Mouse (Mus musculus) stomach, postnatal 0 days (tissue): Measurements from ENCODE around the gene Kremen2. TPM values are rescaled to one million over a fixed set of nuclear protein-coding genes. Genes with fewer than 3 reads are reported as not detected.
A peak's percentile ranks its signal among the peaks of the same experiment; 100 is the strongest.

Experiments used
- ATAC-seq: fragments of 200-750 bp; cut with Nextera tagmentation; 2 replicates; pipeline ENCODE4 v1.8.0; 2017; ENCODE audit not compliant: low FRiP score, low TSS enrichment
- DNase-seq: peaks from one replicate; pipeline ENCODE4 v3.0.0-alpha.2; 2016; ENCODE audit warnings: low spot score
- H3K27ac ChIP-seq: fragments of 300-500 bp; sonication (generic); replicated peaks from 2 replicates; pipeline ENCODE4 v1.5.1; 2014; ENCODE audit warnings: mild to moderate bottlenecking, control low read depth
- H3K27me3 ChIP-seq: fragments of 300-500 bp; sonication (generic); 2 replicates; pipeline ENCODE4 v1.6.1; 2014; ENCODE audit warnings: low read length; ENCODE audit not compliant: control insufficient read depth, insufficient read depth
- H3K36me3 ChIP-seq: fragments of 300-500 bp; sonication (generic); 2 replicates; pipeline ENCODE4 v1.6.1; 2014; ENCODE audit warnings: low read length, mixed read lengths; ENCODE audit not compliant: control insufficient read depth, insufficient read depth
- H3K4me1 ChIP-seq: fragments of 300-500 bp; sonication (generic); replicated peaks from 2 replicates; pipeline ENCODE4 v1.6.1; 2014; ENCODE audit warnings: antibody characterized with exemption; ENCODE audit not compliant: control insufficient read depth, insufficient read depth
- H3K4me2 ChIP-seq: fragments of 300-500 bp; sonication (generic); replicated peaks from 2 replicates; pipeline ENCODE4 v1.6.1; 2014; ENCODE audit warnings: low read depth, mild to moderate bottlenecking, control low read depth, moderate library complexity
- H3K4me3 ChIP-seq: fragments of 300-500 bp; sonication (generic); 2 replicates; pipeline ENCODE4 v1.5.1; 2014; ENCODE audit warnings: low read depth, low read length, control low read depth
- H3K9ac ChIP-seq: fragments of 300-500 bp; sonication (generic); 2 replicates; pipeline ENCODE4 v1.6.1; 2014; ENCODE audit warnings: mild to moderate bottlenecking, low read length, control low read depth, mixed read lengths
- H3K9me3 ChIP-seq: fragments of 300-500 bp; sonication (generic); 2 replicates; pipeline ENCODE4 v1.6.1; 2016; ENCODE audit warnings: low read length; ENCODE audit not compliant: control insufficient read depth
- CTCF ChIP-seq: IDR thresholded peaks from 2 replicates; pipeline ENCODE4 v1.5.1; 2016; ENCODE audit warnings: antibody characterized with exemption, low read depth, mild to moderate bottlenecking, moderate library complexity
- EP300 ChIP-seq: optimal IDR thresholded peaks from 2 replicates; pipeline ENCODE3; 2016; ENCODE audit warnings: antibody characterized with exemption
- WGBS: fragments of 180-500 bp; shearing (Covaris S2); extraction: QIAGEN DNeasy Blood & Tissue Kit; methylation state at CpG from one replicate; pipeline ENCODE4 v1.1.7; 2014; 5-methylcytosine and 5-hydroxymethylcytosine counted together
- polyA plus RNA-seq: library from polyadenylated mRNA; unstranded; fragments of >200 nt; fragmentation: Nextera tagmentation; extraction: Ambion mirVana; gene quantifications from 2 replicates; pipeline ENCODE4 v1.2.1, GENCODE M21; 2015

Gene Kremen2
- polyA plus RNA-seq, 1 experiment from 2014 or later = 2.7 TPM

GRCm38 (mm10) chr17:23788973-23789372, 43.3 kb upstream of the Kremen2 start:
- Histone ChIP-seq H3K4me3 (no peak overlapping the region), H3K9me3 (no peaks in the 10 kb centered on the region), H3K9ac (no peak overlapping the region), H3K27me3 (no peaks in the 10 kb centered on the region), H3K4me1 (peaks cover 4% of the 10 kb centered on the region; the same call in 1 of the 2 replicates), H3K27ac (no peak overlapping the region), H3K4me2 (no peak overlapping the region), H3K36me3 (no peaks in the 10 kb centered on the region)
- WGBS = 88% methylated on average over 4 of the region's 4 CpGs
- TF ChIP-seq CTCF = no peak
- no peak for TF ChIP-seq EP300
- DNase-seq (no peak), ATAC-seq (no peak)

DNA sequence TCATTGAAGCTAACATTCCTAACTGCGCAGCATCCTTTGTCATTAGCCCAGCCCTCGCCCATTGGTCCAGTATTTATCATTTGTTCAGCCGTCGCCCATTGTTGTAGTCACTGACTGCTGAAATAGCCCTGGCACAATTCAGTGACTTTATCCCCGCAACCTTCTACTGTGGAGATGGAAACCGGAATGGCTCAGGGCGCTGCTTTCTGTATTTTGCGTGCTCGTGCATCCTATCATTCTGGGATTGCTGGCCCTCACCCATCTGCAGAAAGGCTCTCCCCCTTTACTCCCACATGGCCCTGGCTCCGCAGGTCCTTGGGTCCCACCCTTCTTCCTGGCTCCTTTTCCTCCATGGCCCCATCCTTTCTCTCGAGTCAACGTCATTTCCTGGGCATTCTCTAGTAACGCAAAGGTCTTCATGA, 40.9 kb upstream of the Kremen2 start:
- H3K4me2 ChIP-seq = peak overlapping the region; percentile 80
- TF ChIP-seq CTCF (no peak), EP300 (no peak)
- WGBS = 15% methylated on average over 13 of the region's 13 CpGs
- H3K9ac ChIP-seq = no peak overlapping the region
- H3K27ac ChIP-seq = no peak overlapping the region
- peaks cover 4% of the 10 kb centered on the region; the same call in 1 of the 2 replicates for H3K4me1 ChIP-seq
- H3K27me3 ChIP-seq = no peaks in the 10 kb centered on the region
- ATAC-seq (peak; percentile 16; the same call in 1 of the 2 replicates), DNase-seq (no peak)
- H3K9me3 ChIP-seq = no peaks in the 10 kb centered on the region
- peak overlapping the region; percentile 54 for H3K4me3 ChIP-seq
- no peaks in the 10 kb centered on the region for H3K36me3 ChIP-seq

- 2% methylated on average over 43 of the region's 43 CpGs for WGBS
- no peaks in the 10 kb centered on the region for H3K27me3 ChIP-seq
- no peak within 1 kb of the TSS for H3K27ac ChIP-seq
- TF ChIP-seq EP300 = no peak
- peak; percentile 25 for TF ChIP-seq CTCF
- no peaks in the 10 kb centered on the region for H3K36me3 ChIP-seq
- no peaks in the 10 kb centered on the region for H3K9me3 ChIP-seq
- DNase-seq = peak; percentile 85
- peak within 1 kb of the TSS; percentile 54 for H3K4me3 ChIP-seq
- peaks cover 2% of the 10 kb centered on the region; the same call in 1 of the 2 replicates for H3K4me1 ChIP-seq
- H3K9ac ChIP-seq = peak within 1 kb of the TSS; percentile 64
- peak; percentile 81 for ATAC-seq
- H3K4me2 ChIP-seq = peak within 1 kb of the TSS; percentile 80
These were observed 40.2 kb upstream of the Kremen2 start, which contains the start of gene Flywch2 for GRCm38 (mm10) chr17:23785561-23786471. Gene Flywch2, minus strand, starts transcription at chr17:23786081.

- H3K9me3 ChIP-seq = no peaks in the 10 kb centered on the region
- TF ChIP-seq CTCF (no peak), EP300 (no peak)
- no peak overlapping the region for H3K9ac ChIP-seq
- ATAC-seq (no peak), DNase-seq (no peak)
- H3K4me1 ChIP-seq = 0 out of 2 replicates have a peak, but pooled peaks cover 2% of the 10 kb centered on the region
- no peaks in the 10 kb centered on the region for H3K36me3 ChIP-seq
- no peak overlapping the region for H3K4me3 ChIP-seq
- H3K27me3 ChIP-seq = no peaks in the 10 kb centered on the region
- no peak overlapping the region for H3K27ac ChIP-seq
- H3K4me2 ChIP-seq = no peak overlapping the region
These were observed 37.7 kb upstream of the Kremen2 start for GRCm38 (mm10) chr17:23783352-23783751.

DNA sequence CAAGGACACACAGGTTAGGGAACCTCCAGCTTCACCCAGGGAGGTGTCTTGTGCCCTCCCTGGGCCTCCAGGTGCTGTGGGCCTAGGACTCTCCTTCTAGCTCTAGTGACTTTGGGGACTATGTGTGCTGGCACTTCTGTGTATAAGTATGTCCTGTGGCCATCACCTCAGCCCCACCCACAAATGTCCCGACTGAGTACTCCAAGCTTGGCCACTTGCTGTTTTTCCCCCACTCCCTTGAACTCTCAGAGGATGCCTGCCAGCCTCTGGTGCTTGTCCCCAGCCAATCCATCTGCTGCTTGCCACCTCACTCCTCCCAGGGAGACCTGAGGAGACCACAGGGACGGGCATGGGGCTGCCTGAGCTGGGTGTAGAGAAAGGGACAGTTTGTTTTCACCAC, 32.8 kb upstream of the Kremen2 start:
- Histone ChIP-seq H3K9ac (no peak overlapping the region), H3K9me3 (no peaks in the 10 kb centered on the region), H3K27ac (no peak overlapping the region), H3K4me1 (no peaks in the 10 kb centered on the region), H3K36me3 (no peaks in the 10 kb centered on the region), H3K4me2 (no peak overlapping the region), H3K4me3 (no peak overlapping the region), H3K27me3 (no peaks in the 10 kb centered on the region)
- ATAC-seq (no peak), DNase-seq (no peak)
- 55% methylated on average over 2 of the region's 2 CpGs for WGBS
- TF ChIP-seq CTCF (no peak), EP300 (no peak)

DNA sequence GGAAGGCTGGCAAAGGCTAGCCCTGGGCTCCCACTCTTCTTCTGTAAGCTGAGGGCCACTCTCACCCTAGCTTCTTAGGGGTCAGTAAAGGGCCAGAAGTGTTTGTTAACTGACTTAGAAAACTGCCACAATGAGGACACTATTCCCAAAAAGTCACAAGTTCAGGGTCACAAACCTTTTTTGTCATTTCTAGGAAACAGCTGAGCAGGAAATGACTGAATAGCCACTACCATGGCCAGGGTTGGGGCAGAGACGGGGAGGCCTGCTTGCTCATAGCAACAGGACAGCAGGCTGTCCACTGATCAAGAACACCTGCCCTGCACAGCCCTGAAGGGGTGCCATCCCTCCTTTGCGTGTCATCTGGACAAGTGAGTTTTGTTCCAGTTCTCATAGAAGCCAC, 31.5 kb upstream of the Kremen2 start:
- Histone ChIP-seq H3K4me3 (no peak overlapping the region), H3K4me2 (no peak overlapping the region), H3K27me3 (no peaks in the 10 kb centered on the region), H3K4me1 (no peaks in the 10 kb centered on the region), H3K9ac (no peak overlapping the region), H3K9me3 (no peaks in the 10 kb centered on the region), H3K36me3 (no peaks in the 10 kb centered on the region), H3K27ac (no peak overlapping the region)
- no peak for DNase-seq
- no peak for ATAC-seq
- TF ChIP-seq CTCF = no peak
- whole genome bisulfite sequencing = 70% methylated on average over 2 of the region's 2 CpGs
